Mouse (Mus musculus): ENCODE measurements around the gene Sdf2l1. TPM values are rescaled to one million over a fixed set of nuclear protein-coding genes. Genes with fewer than 3 reads are reported as not detected.

The Sdf2l1 gene
- polyA plus RNA-seq, 1 experiment from 2014 or later: 15.9 TPM

DNA sequence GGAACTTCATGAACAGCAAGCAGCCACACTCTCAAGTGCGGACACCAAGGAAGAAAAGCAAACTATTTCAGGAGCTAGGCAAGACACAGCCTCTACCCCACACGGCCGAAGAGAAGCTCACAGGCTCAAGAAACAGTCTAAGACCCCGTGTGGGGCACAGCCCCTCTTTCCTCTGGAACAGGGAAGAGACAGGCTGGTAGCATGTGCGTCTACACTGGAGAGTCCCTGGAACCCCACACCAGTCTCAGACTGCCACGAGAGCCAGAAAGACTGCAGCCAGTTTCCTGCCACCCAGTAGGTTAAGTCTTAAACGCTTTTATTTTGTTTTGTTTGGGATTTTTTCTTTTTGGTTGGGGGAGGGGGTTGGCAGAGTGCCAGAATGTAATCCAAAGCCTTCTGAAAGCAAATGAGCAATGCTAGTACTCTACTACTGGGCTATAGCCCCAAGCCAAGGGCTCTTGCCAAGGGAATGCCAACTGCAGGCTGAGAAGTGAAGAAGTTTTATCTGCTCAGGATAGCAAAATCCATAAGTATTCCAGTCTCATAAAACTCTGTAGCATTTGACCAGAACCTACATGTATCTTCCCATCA is 29.5 kb downstream of the Sdf2l1 start:
- Histone ChIP-seq H3K9ac (replicated peaks; ENCODE audit: low read depth, low read length) (no peak overlapping the region), H3K36me3 (ENCODE audit: control insufficient read depth, insufficient read depth, low read length) (peaks cover 40% of the 10 kb centered on the region)
- ATAC-seq (ENCODE audit: low read depth): no peak; the same call in 1 of the 2 replicates

DNA sequence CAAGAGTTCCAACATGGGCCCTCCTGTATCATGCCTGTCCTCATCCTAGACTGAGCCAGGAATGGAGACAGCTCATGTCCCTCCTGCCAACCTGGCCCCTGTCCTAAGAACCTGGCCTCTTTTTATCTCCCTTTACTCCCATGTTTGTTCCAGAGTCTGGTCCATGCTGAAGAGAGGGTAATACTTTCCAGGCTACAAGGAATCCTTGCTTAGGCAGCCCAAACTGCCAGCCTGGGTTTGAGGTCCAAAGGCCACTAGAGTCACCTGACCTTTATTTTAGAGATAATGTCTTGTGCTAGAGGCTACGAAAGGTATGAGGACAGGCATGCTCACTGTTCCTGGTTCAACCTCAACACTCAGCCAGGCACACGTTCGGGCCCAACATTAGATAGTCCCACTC is 35.2 kb downstream of the Sdf2l1 start:
- WGBS: 94% methylated on average over 3 of the region's 3 CpGs
- H3K9me3 ChIP-seq (ENCODE audit: control insufficient read depth, low read length): no peaks in the 10 kb centered on the region
- peaks cover 41% of the 10 kb centered on the region for H3K36me3 ChIP-seq (ENCODE audit: control insufficient read depth, insufficient read depth, low read length)
- H3K9ac ChIP-seq (replicated peaks; ENCODE audit: low read depth, low read length): no peak overlapping the region
- no peaks in the 10 kb centered on the region for H3K27me3 ChIP-seq (ENCODE audit: control insufficient read depth, insufficient read depth, low read length)
- no peak overlapping the region for H3K4me2 ChIP-seq (ENCODE audit: low read depth, low read length)
- no peak overlapping the region for H3K4me3 ChIP-seq (ENCODE audit: low read depth, low read length)
- ATAC-seq (ENCODE audit: low read depth): no peak
- no peaks in the 10 kb centered on the region for H3K4me1 ChIP-seq (ENCODE audit: control insufficient read depth, insufficient read depth, low read length)
- no peak overlapping the region for H3K27ac ChIP-seq (ENCODE audit: low read depth, low read length)

More for the DNA sequence above, 29.5 kb downstream of the Sdf2l1 start:
- Histone ChIP-seq H3K9me3 (ENCODE audit: control insufficient read depth, low read length) (no peaks in the 10 kb centered on the region), H3K4me1 (ENCODE audit: control insufficient read depth, insufficient read depth, low read length) (no peaks in the 10 kb centered on the region), H3K27ac (ENCODE audit: low read depth, low read length) (no peak overlapping the region), H3K4me2 (ENCODE audit: low read depth, low read length) (no peak overlapping the region), H3K4me3 (ENCODE audit: low read depth, low read length) (no peak overlapping the region), H3K27me3 (ENCODE audit: control insufficient read depth, insufficient read depth, low read length) (no peaks in the 10 kb centered on the region)
- 70% methylated on average over 7 of the region's 7 CpGs for WGBS

DNA sequence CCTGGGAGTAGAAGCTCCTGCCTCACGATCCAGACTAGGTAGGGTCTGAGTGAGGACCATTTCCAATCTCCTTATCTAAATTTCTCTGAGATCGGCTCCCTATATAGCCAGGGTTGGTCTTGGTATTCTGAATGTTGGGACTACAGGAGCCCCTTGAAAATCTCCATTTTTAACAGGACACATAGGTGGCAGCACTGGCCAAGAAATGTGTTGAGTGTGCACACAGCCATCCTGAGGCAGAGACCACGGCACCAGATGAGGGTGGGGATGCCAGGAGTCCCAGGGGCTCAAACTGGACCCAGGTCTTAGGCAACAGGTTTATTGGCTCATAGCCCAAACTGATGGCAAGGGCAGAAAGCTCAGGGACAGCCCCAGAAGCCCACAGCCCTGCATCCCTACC is 43.8 kb downstream of the Sdf2l1 start:
- 0 out of 2 replicates have a peak, but pooled peaks have one; percentile 31 for ATAC-seq (ENCODE audit: low read depth)
- H3K4me2 ChIP-seq (ENCODE audit: low read depth, low read length): no peak overlapping the region
- peaks cover 74% of the 10 kb centered on the region for H3K36me3 ChIP-seq (ENCODE audit: control insufficient read depth, insufficient read depth, low read length)

DNA sequence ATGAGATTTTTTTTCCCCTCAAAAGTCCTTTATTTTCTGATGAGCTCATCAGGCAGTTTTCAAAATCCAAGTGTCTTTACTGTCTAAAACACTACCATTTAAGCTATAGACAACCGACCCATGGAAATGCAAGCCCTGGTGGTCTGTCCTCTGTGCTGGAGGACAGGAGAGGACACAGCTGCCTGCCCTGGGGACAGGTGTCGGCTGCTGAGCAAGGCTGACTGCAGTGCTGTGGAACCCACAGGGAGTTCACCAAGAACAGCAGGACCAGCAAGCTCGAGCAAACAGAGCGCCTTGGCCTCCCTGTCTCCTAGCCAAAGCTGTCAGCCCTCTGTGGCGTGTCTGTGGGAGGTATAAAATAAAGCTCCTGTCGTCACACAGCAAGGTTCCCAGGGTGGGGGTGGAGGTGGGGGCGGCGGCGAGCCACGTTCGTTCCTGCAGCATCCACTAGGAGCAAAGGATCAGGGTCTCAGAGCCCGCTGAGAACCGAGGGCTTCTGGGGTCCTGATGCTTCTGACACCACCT is 45.5 kb downstream of the Sdf2l1 start:
- no peak overlapping the region for H3K9ac ChIP-seq (replicated peaks; ENCODE audit: low read depth, low read length)

More for the DNA sequence above, 43.8 kb downstream of the Sdf2l1 start:
- Histone ChIP-seq H3K9me3 (ENCODE audit: control insufficient read depth, low read length) (no peaks in the 10 kb centered on the region), H3K27ac (ENCODE audit: low read depth, low read length) (no peak overlapping the region), H3K4me3 (ENCODE audit: low read depth, low read length) (no peak overlapping the region), H3K4me1 (ENCODE audit: control insufficient read depth, insufficient read depth, low read length) (no peaks in the 10 kb centered on the region), H3K9ac (replicated peaks; ENCODE audit: low read depth, low read length) (no peak overlapping the region), H3K27me3 (ENCODE audit: control insufficient read depth, insufficient read depth, low read length) (no peaks in the 10 kb centered on the region)
- 67% methylated on average over 3 of the region's 3 CpGs for WGBS

DNA sequence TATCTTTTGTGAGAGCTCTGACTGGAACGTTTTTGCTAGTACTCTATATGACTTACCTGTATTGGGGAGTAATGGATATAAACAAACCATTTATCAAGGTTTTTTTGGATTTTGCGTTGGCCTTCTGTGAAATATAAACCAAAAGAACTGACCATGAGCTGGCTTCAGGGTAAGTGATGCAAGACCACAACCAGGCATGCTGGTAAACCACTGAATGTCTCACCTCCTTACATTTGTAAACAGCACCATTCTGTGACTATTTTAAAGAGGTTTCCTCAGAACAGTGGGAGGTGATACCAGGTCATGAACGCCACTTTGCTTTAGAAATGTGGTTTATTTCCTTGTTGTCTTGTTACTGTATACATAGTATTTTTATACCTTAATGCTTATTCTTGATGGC is 45.9 kb downstream of the Sdf2l1 start:
- 89% methylated on average over 3 of the region's 3 CpGs for WGBS
- H3K9me3 ChIP-seq (ENCODE audit: control insufficient read depth, low read length): no peaks in the 10 kb centered on the region
- H3K27ac ChIP-seq (ENCODE audit: low read depth, low read length): no peak overlapping the region
- H3K27me3 ChIP-seq (ENCODE audit: control insufficient read depth, insufficient read depth, low read length): no peaks in the 10 kb centered on the region
- no peak overlapping the region for H3K4me3 ChIP-seq (ENCODE audit: low read depth, low read length)
- H3K4me1 ChIP-seq (ENCODE audit: control insufficient read depth, insufficient read depth, low read length): no peaks in the 10 kb centered on the region
- ATAC-seq (ENCODE audit: low read depth): no peak
- H3K36me3 ChIP-seq (ENCODE audit: control insufficient read depth, insufficient read depth, low read length): peaks cover 82% of the 10 kb centered on the region
- H3K9ac ChIP-seq (replicated peaks; ENCODE audit: low read depth, low read length): no peak overlapping the region
- H3K4me2 ChIP-seq (ENCODE audit: low read depth, low read length): no peak overlapping the region

More for the DNA sequence above, 45.5 kb downstream of the Sdf2l1 start:
- Histone ChIP-seq H3K4me3 (ENCODE audit: low read depth, low read length) (no peak overlapping the region), H3K27ac (ENCODE audit: low read depth, low read length) (no peak overlapping the region), H3K27me3 (ENCODE audit: control insufficient read depth, insufficient read depth, low read length) (no peaks in the 10 kb centered on the region), H3K4me1 (ENCODE audit: control insufficient read depth, insufficient read depth, low read length) (no peaks in the 10 kb centered on the region), H3K36me3 (ENCODE audit: control insufficient read depth, insufficient read depth, low read length) (peaks cover 82% of the 10 kb centered on the region), H3K4me2 (ENCODE audit: low read depth, low read length) (no peak overlapping the region), H3K9me3 (ENCODE audit: control insufficient read depth, low read length) (no peaks in the 10 kb centered on the region)
- 73% methylated on average over 13 of the region's 13 CpGs for WGBS
- no peak for ATAC-seq (ENCODE audit: low read depth)

DNA sequence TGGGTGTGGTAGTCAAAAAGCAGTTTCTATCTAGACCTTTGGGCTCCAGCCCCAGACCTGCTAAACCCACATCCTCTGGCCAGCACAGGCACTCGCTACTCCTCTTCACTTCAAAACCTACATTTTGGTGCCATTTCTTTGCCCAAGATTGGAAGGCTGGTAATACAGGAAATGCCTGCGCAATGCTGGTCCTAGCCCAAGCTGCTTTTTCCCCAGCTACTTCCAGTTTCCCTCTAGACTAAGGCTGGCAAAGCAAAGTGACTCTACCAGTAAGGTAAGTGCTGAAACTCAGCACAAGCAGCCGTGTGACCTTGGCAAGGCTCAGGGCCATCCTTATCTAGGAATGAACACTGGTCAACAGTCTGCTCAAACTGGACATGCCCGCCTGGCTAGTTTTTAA is 46.5 kb downstream of the Sdf2l1 start:
- Histone ChIP-seq H3K9ac (replicated peaks; ENCODE audit: low read depth, low read length) (no peak overlapping the region), H3K9me3 (ENCODE audit: control insufficient read depth, low read length) (no peaks in the 10 kb centered on the region), H3K27ac (ENCODE audit: low read depth, low read length) (no peak overlapping the region), H3K4me3 (ENCODE audit: low read depth, low read length) (no peak overlapping the region), H3K4me1 (ENCODE audit: control insufficient read depth, insufficient read depth, low read length) (no peaks in the 10 kb centered on the region), H3K36me3 (ENCODE audit: control insufficient read depth, insufficient read depth, low read length) (peaks cover 80% of the 10 kb centered on the region), H3K4me2 (ENCODE audit: low read depth, low read length) (no peak overlapping the region), H3K27me3 (ENCODE audit: control insufficient read depth, insufficient read depth, low read length) (no peaks in the 10 kb centered on the region)
- WGBS: 94% methylated on average over 4 of the region's 4 CpGs
- no peak for ATAC-seq (ENCODE audit: low read depth)

DNA sequence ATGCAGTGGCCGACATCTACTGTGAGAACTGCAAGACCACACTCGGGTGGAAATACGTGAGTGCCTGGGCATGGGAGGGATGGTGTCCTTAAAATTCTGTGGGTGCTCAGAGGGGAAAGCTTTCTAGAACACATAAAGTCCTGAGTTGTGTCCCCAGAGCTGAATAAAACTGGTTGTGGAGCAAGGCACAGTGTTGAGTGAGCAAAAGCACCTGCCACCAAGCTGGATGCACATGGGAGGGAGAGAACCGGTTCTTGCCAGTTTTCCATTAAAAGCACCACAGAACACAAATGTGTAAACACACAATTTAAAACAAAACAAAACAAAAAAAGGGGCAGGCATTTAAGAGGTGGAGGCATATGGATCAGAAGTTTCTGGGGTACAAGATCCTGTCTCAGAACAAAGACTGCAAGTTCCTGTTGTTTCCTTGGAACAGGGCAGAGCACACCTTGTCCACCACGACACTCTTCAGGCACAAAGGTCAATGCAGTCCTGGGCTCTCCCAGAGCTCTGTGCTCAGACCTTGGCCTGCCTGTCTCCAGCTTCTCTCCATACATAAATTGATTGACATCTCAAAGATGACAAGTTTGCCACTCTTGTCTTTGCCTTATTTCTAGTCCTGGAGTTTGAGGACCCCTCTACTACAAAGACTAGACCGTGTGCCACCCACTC is 49.9 kb downstream of the Sdf2l1 start:
- Histone ChIP-seq H3K9ac (replicated peaks; ENCODE audit: low read depth, low read length) (no peak overlapping the region), H3K4me3 (ENCODE audit: low read depth, low read length) (no peak overlapping the region), H3K4me1 (ENCODE audit: control insufficient read depth, insufficient read depth, low read length) (no peaks in the 10 kb centered on the region), H3K4me2 (ENCODE audit: low read depth, low read length) (no peak overlapping the region), H3K27me3 (ENCODE audit: control insufficient read depth, insufficient read depth, low read length) (no peaks in the 10 kb centered on the region), H3K36me3 (ENCODE audit: control insufficient read depth, insufficient read depth, low read length) (peaks cover 56% of the 10 kb centered on the region), H3K27ac (ENCODE audit: low read depth, low read length) (no peak overlapping the region), H3K9me3 (ENCODE audit: control insufficient read depth, low read length) (no peaks in the 10 kb centered on the region)
- no peak for ATAC-seq (ENCODE audit: low read depth)
- 91% methylated on average over 6 of the region's 6 CpGs for WGBS

MicroRNAs encoded within 50 kb of the gene (microRNA counts, 519-probe panel; counts per million panel counts)
- microRNA mmu-miR-130b: 5,305 counts per million, percentile 75 among the panel's probes with 10 or more counts
- microRNA mmu-miR-301b: 4,270 counts per million, percentile 52 among the panel's probes with 10 or more counts

Small RNA genes within 50 kb of the gene (microRNA-seq; reads per million reads assigned to microRNA genes)
- gene Mir130b (3,863 reads per million, percentile 90 among the genes with 10 or more reads in this experiment), gene Mir301b (147 reads per million, percentile 52 among the genes with 10 or more reads in this experiment)

Other genes with a start within 250 kb of the Sdf2l1 start
- 16.7 and 24.9 TPM in 2 replicates for gene Ppm1f, start 235.9 kb downstream of the Sdf2l1 start, polyA plus RNA-seq (2014; fragmentation: Nextera tagmentation; extraction: Ambion mirVana)
- gene Mapk1, start 149.0 kb downstream of the Sdf2l1 start, polyA plus RNA-seq (2014; fragmentation: Nextera tagmentation; extraction: Ambion mirVana): 229 and 233 TPM in 2 replicates
- gene Ypel1, start 62.7 kb downstream of the Sdf2l1 start, polyA plus RNA-seq (2014; fragmentation: Nextera tagmentation; extraction: Ambion mirVana): 109 and 129 TPM in 2 replicates
- 131 and 143 TPM in 2 replicates for gene Ppil2, start 21.1 kb downstream of the Sdf2l1 start, polyA plus RNA-seq (2014; fragmentation: Nextera tagmentation; extraction: Ambion mirVana)
- gene 2610318N02Rik, start 7.2 kb downstream of the Sdf2l1 start, polyA plus RNA-seq (2014; fragmentation: Nextera tagmentation; extraction: Ambion mirVana): 9.3 and 12.1 TPM in 2 replicates
- 44.1 and 51.3 TPM in 2 replicates for gene Ydjc, start 12.2 kb upstream of the Sdf2l1 start, polyA plus RNA-seq (2014; fragmentation: Nextera tagmentation; extraction: Ambion mirVana)
- 3.3 TPM in 2 replicates for gene Ccdc116, start 14.8 kb upstream of the Sdf2l1 start, polyA plus RNA-seq (2014; fragmentation: Nextera tagmentation; extraction: Ambion mirVana)
- gene Ube2l3, start 70.3 kb upstream of the Sdf2l1 start, polyA plus RNA-seq (2014; fragmentation: Nextera tagmentation; extraction: Ambion mirVana): 280 and 285 TPM in 2 replicates
- 2.2 and 2.7 TPM in 2 replicates for gene Rimbp3, start 76.2 kb upstream of the Sdf2l1 start, polyA plus RNA-seq (2014; fragmentation: Nextera tagmentation; extraction: Ambion mirVana)
- 4.8 and 6.7 TPM in 2 replicates for gene Hic2, start 101.2 kb upstream of the Sdf2l1 start, polyA plus RNA-seq (2014; fragmentation: Nextera tagmentation; extraction: Ambion mirVana)
- 37.7 and 55.7 TPM in 2 replicates for gene Tmem191c, start 143.7 kb upstream of the Sdf2l1 start, polyA plus RNA-seq (2014; fragmentation: Nextera tagmentation; extraction: Ambion mirVana)
- gene Serpind1, start 199.0 kb upstream of the Sdf2l1 start, polyA plus RNA-seq (2014; fragmentation: Nextera tagmentation; extraction: Ambion mirVana): 0.83 and 2.3 TPM in 2 replicates